In genomic region chr6:64236351-64236750, GRCm38 (mm10) we compare ENCODE assay signal across 11 mouse cellular contexts.
DNase-seq lines count a peak whose midpoint lies in the region; ATAC-seq and TF ChIP-seq lines count a peak whose summit lies in the region.
"Had no signal": no experiment of that assay in that cellular context is flagged by ENCODE, and none has a peak within 500 bp of the region (broad histone marks: within the 10 kb centered on the region; RNA-seq: fewer than 3 reads in every experiment).

No protein-coding gene starts in this region.

- no peak overlapping the region for H3K4me3 ChIP-seq in lung, postnatal 0 days (ENCODE audit: low read depth, low read length)
- H3K4me3 ChIP-seq: embryonic facial prominence, embryonic 15.5 days; heart, adult 2 months; hindbrain, embryonic 15.5 days had no signal

- H3K4me1 ChIP-seq in lung, postnatal 0 days (ENCODE audit: insufficient read depth, low read depth, low read length) = no peaks in the 10 kb centered on the region
- H3K4me1 ChIP-seq: embryonic facial prominence, embryonic 15.5 days; hindbrain, embryonic 15.5 days had no signal

- no peak for ATAC-seq in lung, postnatal 0 days

- no peaks in the 10 kb centered on the region for H3K27me3 ChIP-seq in lung, postnatal 0 days (replicated peaks; ENCODE audit: insufficient read depth, low read length)
- H3K27me3 ChIP-seq: embryonic facial prominence, embryonic 15.5 days; hindbrain, embryonic 15.5 days had no signal

- TF ChIP-seq CTCF in lung, postnatal 0 days (IDR thresholded peaks at IDR 0.05) = no peak

- H3K9me3 ChIP-seq in lung, postnatal 0 days (ENCODE audit: low read length) = no peaks in the 10 kb centered on the region
- H3K9me3 ChIP-seq: embryonic facial prominence, embryonic 15.5 days; hindbrain, embryonic 15.5 days had no signal

- no peak overlapping the region for H3K27ac ChIP-seq in lung, postnatal 0 days (ENCODE audit: low read length)
- H3K27ac ChIP-seq: embryonic facial prominence, embryonic 15.5 days; heart, adult 2 months; hindbrain, embryonic 15.5 days had no signal

- H3K9ac ChIP-seq in lung, postnatal 0 days (replicated peaks; ENCODE audit: low read depth) = no peak overlapping the region
- H3K9ac ChIP-seq: embryonic facial prominence, embryonic 15.5 days; hindbrain, embryonic 15.5 days; lung, embryonic 14.5 days had no signal

- no peak for TF ChIP-seq EP300 in lung, postnatal 0 days (IDR thresholded peaks at IDR 0.05)

- DNase-seq in gastrocnemius, postnatal 10 days = peak; percentile 27
- DNase-seq in gastrocnemius, adult 8-10 months (ENCODE audit: low spot score in 2 of 2) = no peak
- DNase-seq in lung, postnatal 14 days = peak; percentile 8
- DNase-seq in lung, postnatal 0 days (ENCODE audit: low spot score) = no peak
- peak; percentile 61 for DNase-seq in gastrocnemius, postnatal 25 days
- DNase-seq in layer of hippocampus, postnatal 36 days = peak; percentile 11 to 16
- DNase-seq in spleen, postnatal 10 days (ENCODE audit: low spot score in 2 of 2) = no peak
- DNase-seq: heart, adult 2 months; lung, embryonic 14.5 days had no signal

- no peak overlapping the region for H3K4me2 ChIP-seq in lung, postnatal 0 days (replicated peaks; ENCODE audit: low read depth, low read length)
- H3K4me2 ChIP-seq: embryonic facial prominence, embryonic 15.5 days; hindbrain, embryonic 15.5 days; lung, embryonic 14.5 days had no signal

- no peaks in the 10 kb centered on the region for H3K36me3 ChIP-seq in lung, postnatal 0 days (ENCODE audit: insufficient read depth, low read length)
- H3K36me3 ChIP-seq: embryonic facial prominence, embryonic 15.5 days; hindbrain, embryonic 15.5 days had no signal

- WGBS in lung, postnatal 0 days = 39% methylated on average over 3 of the region's 3 CpGs

Comparison
In these comparisons a context has a peak if more than half of its experiments do, and no peak if none do; other contexts are left out.
1. DNase-seq: peak in gastrocnemius, postnatal 10 days (single experiment), lung, postnatal 14 days (single experiment), gastrocnemius, postnatal 25 days (single experiment) and layer of hippocampus, postnatal 36 days (2 of 2); none in gastrocnemius, adult 8-10 months (0 of 2), lung, postnatal 0 days (single experiment) and spleen, postnatal 10 days (0 of 2).